Mouse (Mus musculus): ENCODE data around the gene Ambn. TPM values are rescaled to one million over a fixed set of nuclear protein-coding genes. Genes with fewer than 3 reads are reported as not detected.

Ambn gene
- polyA plus RNA-seq, 1 experiment from 2014 or later, result not detected

Other genes starting within 250 kb of the Ambn start
- not detected in 2 replicates for gene Gm7714, start 187.1 kb upstream of the Ambn start, polyA plus RNA-seq (2016; fragmentation: Nextera tagmentation; extraction: Ambion mirVana)
- gene Prol1, start 138.7 kb upstream of the Ambn start, polyA plus RNA-seq (2016; fragmentation: Nextera tagmentation; extraction: Ambion mirVana), result not detected in 2 replicates
- not detected in 2 replicates for gene Amtn, start 79.9 kb upstream of the Ambn start, polyA plus RNA-seq (2016; fragmentation: Nextera tagmentation; extraction: Ambion mirVana)
- not detected in 2 replicates for gene Enam, start 32.0 kb downstream of the Ambn start, polyA plus RNA-seq (2016; fragmentation: Nextera tagmentation; extraction: Ambion mirVana)
- 0.16 TPM in 1 of 2 replicates, not detected in the other for gene Jchain, start 71.9 kb downstream of the Ambn start, polyA plus RNA-seq (2016; fragmentation: Nextera tagmentation; extraction: Ambion mirVana)
- gene Utp3, start 98.5 kb downstream of the Ambn start, polyA plus RNA-seq (2016; fragmentation: Nextera tagmentation; extraction: Ambion mirVana), result 54.0 and 70.3 TPM in 2 replicates
- gene Rufy3, start 109.0 kb downstream of the Ambn start, polyA plus RNA-seq (2016; fragmentation: Nextera tagmentation; extraction: Ambion mirVana), result 11.5 and 14.3 TPM in 2 replicates
- 71.0 and 71.1 TPM in 2 replicates for gene Grsf1, start 220.2 kb downstream of the Ambn start, polyA plus RNA-seq (2016; fragmentation: Nextera tagmentation; extraction: Ambion mirVana)